Mouse (Mus musculus) large intestine, adult 2 months (tissue): ENCODE measurements around the gene Lilra5. TPM values are rescaled to one million over a fixed set of nuclear protein-coding genes. Genes with fewer than 3 reads are reported as not detected.
"Not testable (repeated sequence)": the region's sequence is repeated elsewhere in the genome, so short reads cannot be mapped to it uniquely, and the experiment has no call there.

Source experiments
- DNase-seq: peaks from one replicate; pipeline ENCODE4 v3.0.0-alpha.2; 2012; ENCODE audit warnings: low read depth, low spot score
- WGBS: fragments of 180-500 bp; shearing (Covaris S2); methylation state at CpG from one replicate; pipeline ENCODE4 v1.1.7; 2018; 5-methylcytosine and 5-hydroxymethylcytosine counted together
- polyA plus RNA-seq: library from polyadenylated mRNA; depleted of rRNA; stranded (reverse); fragments of >200 nt; gene quantifications from 2 replicates; pipeline ENCODE4 v1.2.3, GENCODE M21; 2012; rRNA removed

The Lilra5 gene
- polyA plus RNA-seq = 0.69 and 1.2 TPM in 2 replicates

DNA sequence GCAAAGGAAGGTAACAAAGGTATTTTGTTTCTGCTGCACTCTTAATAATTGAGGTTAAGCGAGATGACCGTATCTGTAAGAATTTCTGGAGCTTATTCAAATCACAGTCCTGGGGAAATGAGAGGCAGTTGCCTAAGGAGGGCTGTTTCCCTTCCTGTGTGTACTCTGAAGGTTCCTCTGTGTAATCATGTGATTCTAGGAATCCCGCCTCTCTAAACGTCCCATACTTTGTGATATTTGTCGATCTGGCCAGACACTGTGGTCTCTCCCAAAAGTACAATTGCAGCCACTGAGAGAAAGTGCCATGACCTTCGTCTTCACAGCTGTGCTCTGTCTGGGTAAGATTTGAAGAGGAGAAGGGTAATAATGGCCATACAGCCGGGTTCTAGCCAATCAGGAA is at the start of gene Lilra5:
Lilra5 (plus strand) TSS at position 301 of the 400 bp plus-strand sequence.
- WGBS = 48% methylated on average over 7 of the region's 7 CpGs
- no peak for DNase-seq

DNA sequence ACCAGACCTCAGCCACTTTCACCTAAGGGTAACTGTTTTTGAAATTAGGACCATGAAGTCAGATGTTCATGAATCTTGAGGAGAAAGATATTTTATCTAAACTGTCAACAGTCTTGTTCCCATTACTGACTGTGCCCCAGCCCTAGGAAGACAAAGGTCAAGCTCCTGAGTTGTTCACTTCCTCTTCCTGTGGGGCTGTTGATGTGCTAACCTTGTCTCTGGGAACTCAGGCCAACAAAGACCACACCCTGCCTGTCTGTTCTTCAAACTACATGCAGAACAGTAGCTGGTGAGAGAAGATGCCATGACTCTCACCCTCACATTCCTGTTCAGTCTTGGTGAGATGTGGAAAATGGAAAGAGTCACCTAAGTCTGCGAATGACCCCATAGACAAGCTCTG is 30.4 kb upstream of the Lilra5 start:
- 79% methylated on average over 1 of the region's 1 CpGs for WGBS
- DNase-seq = no peak

DNA sequence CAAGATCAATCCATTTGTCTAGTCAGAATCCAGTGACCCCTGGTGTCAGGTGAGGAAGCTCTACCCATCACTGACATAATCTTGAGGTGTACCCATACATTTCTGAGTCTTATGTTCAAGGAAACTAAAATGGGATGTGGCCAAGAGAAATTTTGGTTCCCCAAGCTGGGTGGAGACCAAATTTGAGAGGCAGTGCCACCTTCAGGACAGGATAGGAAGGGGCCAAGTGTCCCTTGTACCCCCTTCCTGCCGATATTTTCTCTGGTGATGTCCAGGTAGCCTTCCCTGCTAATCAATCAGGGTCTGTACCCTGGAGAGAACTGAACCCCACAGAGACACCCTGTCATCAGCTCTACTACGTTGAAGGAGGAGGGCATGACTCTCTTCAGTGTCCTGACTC is 28.9 kb upstream of the Lilra5 start:
- DNase-seq = no peak
- WGBS = 31% methylated on average over 2 of the region's 2 CpGs

- not testable (repeated sequence) for DNase-seq
Observed at GRCm38 (mm10) chr7:4213436-4213835, 24.1 kb upstream of the Lilra5 start.

DNA sequence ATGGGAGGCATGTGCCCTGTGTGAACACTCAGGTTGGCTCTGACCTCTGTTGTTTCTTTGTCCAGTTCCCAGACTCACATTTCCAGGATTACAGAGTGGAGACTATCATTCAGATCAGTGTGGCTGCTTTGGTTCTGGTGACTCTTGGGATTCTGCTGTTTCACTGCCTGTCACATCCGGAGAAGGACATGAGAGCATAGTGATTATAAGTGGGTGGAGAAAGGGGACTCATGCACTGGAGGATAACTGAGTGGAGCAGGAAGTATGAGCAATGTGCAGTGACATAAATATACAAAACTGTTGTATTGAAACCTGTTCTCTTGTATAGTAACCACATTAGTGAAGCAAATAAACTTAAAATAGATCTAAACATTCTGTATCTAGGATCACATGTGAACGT is 22.2 kb upstream of the Lilra5 start:
- DNase-seq = no peak
- 64% methylated on average over 2 of the region's 2 CpGs for WGBS

- 32% methylated on average over 2 of the region's 2 CpGs for WGBS
Observed at GRCm38 (mm10) chr7:4215805-4216204, 21.7 kb upstream of the Lilra5 start.

DNA sequence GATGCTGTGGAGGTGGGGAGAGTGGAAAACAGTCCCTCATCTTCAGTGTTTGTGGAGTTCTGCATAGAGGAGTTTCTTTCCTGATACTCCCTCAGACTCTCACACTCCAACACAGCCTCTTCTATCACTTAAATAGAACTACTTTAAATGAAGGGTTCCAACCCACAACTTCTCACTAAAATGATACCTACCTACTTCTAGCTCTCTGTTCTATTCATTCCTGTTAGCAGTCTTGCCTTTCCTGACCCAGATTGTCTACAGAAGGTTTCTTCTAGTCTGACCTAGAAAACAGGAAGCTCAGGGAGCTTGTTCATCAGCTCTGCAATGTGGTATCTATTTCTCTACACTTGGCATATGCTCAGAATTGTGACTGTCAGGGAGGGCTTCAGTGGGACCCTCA is 2.0 kb upstream of the Lilra5 start:
- DNase-seq = no peak

More at GRCm38 (mm10) chr7:4215805-4216204, 21.7 kb upstream of the Lilra5 start:
- no peak for DNase-seq

DNA sequence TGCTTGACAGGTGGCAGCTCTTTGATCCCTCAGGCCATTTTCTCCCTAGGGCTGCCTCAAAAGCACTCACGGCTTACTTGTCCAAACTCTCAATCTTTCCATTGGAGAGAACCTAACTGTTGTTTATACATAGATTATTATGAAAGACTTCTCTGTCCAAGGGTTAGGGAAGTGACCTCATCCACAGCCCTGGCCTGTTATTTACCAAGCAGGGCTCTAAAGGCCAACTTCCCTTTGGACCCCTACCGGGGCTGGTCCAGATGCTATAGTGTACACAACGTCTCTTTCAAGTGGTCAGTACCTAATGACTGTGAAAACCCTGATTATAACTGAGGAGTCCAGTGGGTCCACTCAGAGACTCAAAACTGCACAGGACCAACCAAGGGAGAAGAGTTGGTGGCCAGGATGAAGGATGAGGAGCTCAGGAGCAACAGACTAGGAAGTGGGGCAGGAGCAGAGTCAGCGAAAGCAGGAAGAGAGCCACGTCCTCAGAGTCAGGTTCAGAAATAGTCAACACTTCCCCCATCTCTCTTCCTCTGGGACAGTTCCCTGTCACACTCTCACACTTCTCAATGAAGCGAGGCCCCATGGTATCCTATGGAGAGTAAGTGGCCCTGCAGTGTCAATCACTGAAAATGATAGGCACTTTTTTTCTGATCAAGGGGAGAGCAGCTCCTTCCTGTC is 1.6 kb downstream of the Lilra5 start:
- DNase-seq = no peak
- WGBS = 46% methylated on average over 6 of the region's 6 CpGs

- 53% methylated on average over 1 of the region's 1 CpGs for WGBS
- not testable (repeated sequence) for DNase-seq
Observed at GRCm38 (mm10) chr7:4251211-4251610, 13.7 kb downstream of the Lilra5 start.

GRCm38 (mm10) chr7:4256060-4256459 is 18.5 kb downstream of the Lilra5 start:
- WGBS = 0% methylated on average over 1 of the region's 1 CpGs
- not testable (repeated sequence) for DNase-seq

- 92% methylated on average over 1 of the region's 1 CpGs for WGBS
- DNase-seq = not testable (repeated sequence)
Observed at GRCm38 (mm10) chr7:4260521-4260920, 23.0 kb downstream of the Lilra5 start.

DNA sequence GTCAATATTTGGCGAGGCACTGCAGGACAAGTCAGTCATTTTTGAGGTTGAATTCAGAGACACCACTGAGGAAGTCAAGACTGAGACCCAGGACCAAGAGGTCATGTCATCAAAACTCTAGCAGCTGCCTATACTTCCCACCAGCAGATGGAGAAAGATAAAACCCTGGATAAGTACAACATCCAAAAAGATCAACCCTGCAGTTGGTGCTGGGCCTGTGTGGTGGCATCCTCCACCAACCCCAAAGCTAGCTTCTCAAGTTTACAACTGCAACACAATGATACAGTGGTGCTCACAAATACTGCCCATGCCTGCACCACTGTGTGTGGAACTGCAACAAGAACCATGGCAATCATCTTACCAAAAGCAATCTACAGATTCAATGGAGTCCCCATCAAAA is 34.6 kb downstream of the Lilra5 start:
- not testable (repeated sequence) for DNase-seq
- WGBS = 58% methylated on average over 1 of the region's 1 CpGs

- not testable (repeated sequence) for DNase-seq
- WGBS = 58% methylated on average over 2 of the region's 2 CpGs
Observed at GRCm38 (mm10) chr7:4273874-4274273, 36.3 kb downstream of the Lilra5 start.

DNA sequence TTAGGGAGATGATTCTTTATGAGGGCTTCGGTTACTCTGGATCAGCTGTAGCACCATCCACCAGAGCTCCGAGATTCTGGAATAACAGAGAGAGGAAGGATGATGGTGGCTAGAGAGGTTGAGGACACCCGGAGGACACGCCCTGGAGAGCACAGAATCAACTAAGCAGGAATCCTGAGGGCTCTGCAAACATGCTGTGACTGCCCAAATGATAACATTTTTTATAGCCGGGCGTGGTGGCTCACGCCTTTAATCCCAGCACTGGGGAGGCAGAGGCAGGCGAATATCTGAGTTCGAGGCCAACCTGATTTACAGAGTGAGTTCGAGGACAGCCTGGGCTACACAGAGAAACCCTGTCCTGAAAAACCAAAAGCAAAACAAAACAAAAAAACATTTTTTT is 37.9 kb downstream of the Lilra5 start:
- 72% methylated on average over 10 of the region's 10 CpGs for WGBS
- DNase-seq = not testable (repeated sequence)

- WGBS = 65% methylated on average over 5 of the region's 5 CpGs
- no peak for DNase-seq
Observed at GRCm38 (mm10) chr7:4292638-4293037, 55.1 kb downstream of the Lilra5 start.

Other genes with a start within 250 kb of the Lilra5 start
- 5.0 and 8.3 TPM in 2 replicates for gene Lair1, start 174.6 kb upstream of the Lilra5 start, polyA plus RNA-seq
- gene Ttyh1, start 118.3 kb upstream of the Lilra5 start, polyA plus RNA-seq = 17.8 and 26.8 TPM in 2 replicates
- gene Leng8, start 100.7 kb upstream of the Lilra5 start, polyA plus RNA-seq = 97.6 and 326 TPM in 2 replicates
- gene Leng9, start 87.4 kb upstream of the Lilra5 start, polyA plus RNA-seq = 30.0 and 45.0 TPM in 2 replicates
- 220 and 269 TPM in 2 replicates for gene Cdc42ep5, start 72.9 kb upstream of the Lilra5 start, polyA plus RNA-seq
- gene Ncr1, start 100.0 kb downstream of the Lilra5 start, polyA plus RNA-seq = 0.19 and 0.29 TPM in 2 replicates
- 0.04 TPM in 1 of 2 replicates, not detected in the other for gene Gp6, start 160.0 kb downstream of the Lilra5 start, polyA plus RNA-seq
- gene Rdh13, start 207.9 kb downstream of the Lilra5 start, polyA plus RNA-seq = 16.1 and 20.9 TPM in 2 replicates
- 0.81 and 1.7 TPM in 2 replicates for gene Eps8l1, start 222.9 kb downstream of the Lilra5 start, polyA plus RNA-seq